Mouse (Mus musculus) urinary bladder, postnatal 36 days (tissue): ENCODE measurements at regions not wholly inside any gene's neighbourhood (a gene's known extent, or its start where the extent isn't known, plus 50 kb on each side); places are given as distances from the start of the nearest gene placed in this dataset.

Experiments used
- DNase-seq, 2 experiments: peaks; one replicate each; pipeline ENCODE4 v3.0.0; 2022; ENCODE audit warnings: low spot score in 2 of 2, mixed read lengths in 1 of 2

GRCm38 (mm10) chr9:52591188-52591587 is 88.4 kb downstream of the AI593442 start:
- DNase-seq = no peak

- no peak for DNase-seq
Measured at GRCm38 (mm10) chr9:52574066-52574465, 105.5 kb downstream of the AI593442 start.

DNA sequence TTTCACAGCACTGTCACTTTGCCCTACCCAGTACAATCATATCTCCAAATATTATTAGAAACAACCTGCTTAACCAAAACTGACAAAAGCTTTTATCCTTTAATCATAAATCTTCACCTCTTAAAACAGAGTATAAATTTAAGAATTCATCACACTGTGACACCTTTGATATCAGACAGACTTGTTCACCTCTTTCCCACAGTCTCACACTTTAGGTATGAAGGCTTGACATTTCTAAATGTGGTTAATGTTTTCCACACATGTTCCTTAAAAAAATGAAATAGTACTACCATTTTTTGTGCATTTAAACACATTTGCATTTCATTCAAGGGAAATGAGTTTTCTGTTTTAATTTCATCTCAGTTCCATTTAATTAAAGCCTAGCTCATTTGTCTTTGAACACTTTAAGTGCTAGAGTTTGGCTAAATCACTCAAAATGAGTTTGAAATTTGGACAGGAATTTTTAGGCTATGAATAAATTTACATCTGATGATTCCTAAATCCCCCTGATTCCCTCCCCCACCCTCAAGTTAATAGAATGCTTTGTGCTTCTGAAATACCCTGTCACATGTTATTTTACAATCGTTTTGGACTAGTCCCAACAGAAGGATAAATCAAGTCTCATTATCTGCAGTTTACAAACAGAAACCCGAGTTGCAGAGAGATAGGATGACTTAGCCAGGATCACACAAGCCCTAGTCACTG is 127.9 kb downstream of the AI593442 start:
- DNase-seq = no peak

- DNase-seq = no peak
Measured at GRCm38 (mm10) chr9:52546071-52546470, 133.5 kb downstream of the AI593442 start.

GRCm38 (mm10) chr9:52539086-52539485 is 140.5 kb downstream of the AI593442 start:
- no peak for DNase-seq

- no peak for DNase-seq
Measured at GRCm38 (mm10) chr9:52529444-52529915, 150.1 kb downstream of the AI593442 start.

DNA sequence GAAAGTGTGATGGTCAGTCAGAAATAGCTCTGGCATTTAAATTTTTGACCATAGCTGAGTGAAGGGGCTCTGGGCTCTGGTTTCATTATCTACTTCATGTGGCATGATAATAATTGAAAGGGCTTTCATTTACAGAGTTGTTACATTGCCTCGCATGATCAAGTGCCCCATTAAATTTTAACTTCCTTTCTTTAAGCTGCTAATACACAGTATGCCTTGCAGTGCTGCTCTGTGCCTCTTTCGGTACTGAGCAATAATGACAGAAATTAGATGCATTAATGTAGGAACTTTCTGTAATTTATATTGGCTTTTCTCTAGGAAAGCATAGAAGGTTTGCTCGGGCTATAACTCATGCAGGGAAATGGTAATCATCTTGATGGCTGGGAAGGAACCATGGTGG is 179.1 kb downstream of the AI593442 start:
- no peak for DNase-seq

DNA sequence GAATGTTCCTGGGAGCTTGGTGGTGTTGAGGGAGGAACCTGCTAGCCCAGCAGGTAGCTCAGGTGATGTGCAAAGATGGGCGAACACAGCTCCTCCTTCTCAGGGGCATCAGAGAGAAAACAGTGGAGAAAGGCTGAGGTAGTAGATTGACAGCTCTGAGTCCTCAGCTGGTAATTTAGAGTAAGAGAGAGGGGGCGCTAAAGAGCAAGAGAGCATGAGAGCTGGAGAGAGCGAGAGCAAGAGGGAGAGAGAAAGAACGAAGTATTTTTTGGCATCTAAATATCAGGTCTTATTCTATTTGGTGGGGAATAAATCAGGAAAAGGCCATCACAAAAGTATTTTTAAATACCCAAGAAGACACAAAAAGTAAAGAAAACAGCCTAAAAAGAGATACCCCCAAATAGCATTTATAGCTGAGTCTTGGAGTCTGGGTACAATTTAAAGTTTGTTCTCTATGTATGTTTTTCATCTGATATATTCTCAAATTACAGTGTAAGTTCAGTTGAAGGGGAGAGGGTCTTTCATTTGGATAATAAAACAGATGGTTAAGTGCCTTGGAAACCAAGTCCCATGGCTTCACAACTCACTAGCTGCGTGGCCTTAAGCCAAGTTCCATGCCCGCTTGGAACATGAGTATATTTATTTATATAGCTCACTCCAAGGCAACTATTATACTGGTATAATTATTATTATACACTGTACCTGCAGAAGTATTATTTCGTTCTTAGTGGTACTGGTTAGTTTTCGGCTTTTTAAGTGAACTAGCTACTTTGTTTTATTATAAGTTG is 183.9 kb downstream of the AI593442 start:
- DNase-seq = no peak

DNA sequence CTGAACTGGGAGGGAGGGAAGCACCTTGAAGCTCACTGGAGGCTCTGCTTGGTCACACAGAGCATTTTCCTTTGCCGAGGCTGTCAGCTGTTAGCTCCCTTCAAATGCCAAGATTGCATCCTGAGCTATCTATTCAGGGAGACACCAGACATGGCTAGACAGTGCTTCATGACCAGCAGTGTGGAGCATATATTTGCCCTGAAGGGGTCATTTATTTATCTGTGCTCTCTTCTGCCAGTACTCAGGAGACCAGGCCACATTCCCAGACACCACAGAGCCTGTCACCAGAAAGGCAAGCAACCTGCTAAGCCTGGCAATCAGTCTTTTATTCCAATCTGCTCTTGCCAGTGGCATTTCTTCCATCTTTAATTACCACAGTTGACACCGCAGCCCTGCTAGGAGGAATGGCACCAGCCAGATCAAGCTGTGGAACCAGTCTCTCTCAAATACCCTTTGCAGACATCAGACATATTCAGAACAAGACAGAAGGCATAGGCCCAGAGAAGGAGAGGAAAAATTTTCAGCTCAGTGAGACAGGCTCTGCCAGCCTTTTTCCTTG is 186.6 kb downstream of the AI593442 start:
- DNase-seq = no peak

DNA sequence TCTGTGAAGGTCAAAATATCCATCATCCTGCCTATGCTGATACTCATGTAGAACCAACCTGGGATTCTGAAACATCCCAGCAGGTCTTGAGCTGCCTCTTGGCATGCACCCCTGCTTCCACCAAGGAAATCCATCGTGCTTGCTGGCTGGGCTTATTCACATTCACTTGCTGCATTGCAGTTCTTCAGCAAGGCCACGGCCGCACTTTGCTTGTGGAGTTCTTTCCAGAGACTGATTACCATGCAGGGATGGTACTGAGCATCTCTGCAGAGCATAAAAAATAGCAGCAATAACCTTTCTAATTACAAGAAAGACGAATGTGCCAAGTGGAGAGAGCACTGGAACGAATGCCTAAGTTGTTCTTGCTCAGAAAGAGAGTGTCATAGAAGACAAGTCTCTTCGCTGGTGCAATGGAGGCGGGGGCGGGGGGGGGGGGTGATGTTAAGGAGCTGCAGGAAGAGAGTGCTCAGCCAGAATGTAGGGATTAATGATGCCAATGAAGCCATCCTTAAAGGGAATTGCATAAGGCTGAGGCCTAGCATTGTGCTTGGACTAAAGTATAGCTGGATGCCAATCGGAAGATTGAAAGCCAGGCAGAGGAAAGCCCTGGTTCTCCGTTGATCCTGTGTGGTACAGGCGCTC is 205.9 kb downstream of the AI593442 start:
- DNase-seq = no peak

GRCm38 (mm10) chr9:52472859-52473258 is 206.7 kb downstream of the AI593442 start:
- DNase-seq = no peak

- DNase-seq = no peak
Measured at GRCm38 (mm10) chr9:52458518-52458917, 221.1 kb downstream of the AI593442 start.

DNA sequence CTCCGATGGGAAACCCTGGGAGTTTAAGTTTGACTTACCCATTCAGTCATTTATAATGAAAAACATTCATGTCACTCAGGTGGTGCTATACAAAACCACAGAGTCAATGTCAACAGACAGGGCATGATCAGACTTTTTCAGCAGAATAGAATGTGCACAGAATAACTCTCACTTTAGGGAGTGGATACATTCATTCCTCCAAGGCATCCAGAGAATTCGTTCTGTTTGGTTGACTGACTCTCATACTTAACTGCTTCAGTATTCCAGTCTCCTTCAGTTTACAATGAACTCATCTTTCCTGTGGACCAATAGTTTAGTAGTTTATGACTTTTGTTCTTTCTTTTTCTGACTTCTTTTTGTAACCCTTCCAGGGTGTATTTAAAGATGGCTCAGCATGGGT is 225.1 kb downstream of the AI593442 start:
- no peak for DNase-seq

DNA sequence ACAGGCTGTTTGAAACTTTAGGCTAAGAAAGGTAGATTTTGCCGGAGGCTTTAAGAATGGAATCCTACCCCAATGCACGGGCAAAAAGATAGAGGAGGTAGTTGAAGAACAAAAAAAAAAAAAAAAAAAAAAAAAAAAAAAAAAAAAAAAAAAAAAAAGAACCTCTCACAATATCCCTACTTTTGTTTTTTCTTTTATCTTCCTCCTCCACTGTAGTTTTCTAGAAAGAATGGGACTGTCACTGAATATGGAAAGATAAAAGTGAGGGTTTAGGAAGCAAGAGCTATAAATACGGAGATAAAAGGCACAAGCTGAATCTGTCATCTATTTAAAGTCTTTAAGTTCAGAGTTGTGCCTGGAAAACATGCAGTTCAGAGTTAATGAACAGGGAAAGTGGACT is 227.8 kb downstream of the AI593442 start:
- DNase-seq = no peak

DNA sequence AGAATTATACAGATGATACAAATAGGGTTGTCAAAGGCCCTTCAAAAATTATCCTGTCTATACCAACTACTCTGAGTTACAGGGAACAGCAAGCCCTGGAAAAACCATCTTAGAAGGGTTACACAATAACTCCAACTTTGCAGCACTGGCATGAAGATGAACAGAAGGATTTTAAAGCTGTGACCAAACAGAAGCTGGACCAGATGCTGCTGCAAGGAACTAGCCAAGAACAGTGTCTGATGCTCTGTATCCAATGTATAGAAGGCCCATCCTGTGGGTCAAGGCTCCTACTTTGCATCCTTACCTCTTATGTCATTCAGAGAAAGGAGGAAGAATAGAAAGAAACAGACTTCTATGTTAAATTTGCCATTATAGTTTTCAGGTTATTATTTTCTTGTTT is 231.3 kb downstream of the AI593442 start:
- no peak for DNase-seq

GRCm38 (mm10) chr9:52443228-52443627 is 236.4 kb downstream of the AI593442 start:
- DNase-seq = no peak

GRCm38 (mm10) chr9:52434215-52434614 is 245.4 kb downstream of the AI593442 start:
- no peak for DNase-seq

GRCm38 (mm10) chr9:52425413-52425812 is 254.2 kb downstream of the AI593442 start:
- DNase-seq = no peak

- no peak for DNase-seq
Measured at GRCm38 (mm10) chr9:52422622-52423021, 254.2 kb upstream of the Zc3h12c start.

DNA sequence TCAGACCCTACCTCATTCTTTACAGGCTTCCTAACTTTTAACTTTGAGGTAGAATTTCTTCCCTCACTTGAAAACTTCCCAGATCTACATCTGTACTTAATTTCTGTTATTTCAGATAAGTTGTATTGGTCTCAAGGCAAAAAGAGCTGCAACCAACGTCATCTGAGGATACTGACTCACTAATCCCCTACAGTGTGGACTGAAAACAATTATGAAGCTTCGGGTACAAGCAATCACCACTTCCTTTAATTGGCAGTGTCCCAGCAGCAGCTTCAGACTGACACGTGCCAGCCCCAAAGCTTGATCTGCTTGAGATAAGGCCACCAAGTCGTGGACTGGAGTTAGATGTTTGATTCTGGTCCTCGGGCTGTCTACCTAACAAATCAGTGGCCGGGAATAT is 247.3 kb upstream of the Zc3h12c start:
- DNase-seq = no peak

GRCm38 (mm10) chr9:52407841-52408240 is 239.5 kb upstream of the Zc3h12c start:
- DNase-seq = no peak

DNA sequence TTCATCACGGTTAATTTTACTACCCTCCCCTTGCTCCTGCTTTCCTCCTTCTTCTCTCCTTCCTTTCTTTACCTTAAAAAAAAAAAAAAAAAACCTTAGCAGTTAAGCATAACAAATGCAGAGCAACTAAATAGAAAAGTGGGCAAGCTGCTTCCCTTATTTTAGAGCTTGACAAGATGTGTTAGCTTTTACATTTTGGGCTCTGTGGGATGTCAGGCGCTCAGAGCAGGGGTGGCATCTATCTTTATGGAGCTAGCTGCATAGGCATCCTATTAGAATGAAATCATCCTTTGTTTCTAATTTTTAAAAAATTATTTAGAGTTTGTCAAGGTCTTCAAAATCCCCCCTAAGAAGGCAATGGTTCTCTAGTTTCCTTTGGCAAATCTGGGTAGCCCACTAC is 234.1 kb upstream of the Zc3h12c start:
- no peak for DNase-seq
